Mouse (Mus musculus): ENCODE results near the gene Dglucy. TPM values are rescaled to one million over a fixed set of nuclear protein-coding genes. Genes with fewer than 3 reads are reported as not detected.
"Not testable (repeated sequence)": the region's sequence is repeated elsewhere in the genome, so short reads cannot be mapped to it uniquely, and the experiment has no call there.

Dglucy gene
- polyA plus RNA-seq, 1 experiment, result 5.2 TPM

DNA sequence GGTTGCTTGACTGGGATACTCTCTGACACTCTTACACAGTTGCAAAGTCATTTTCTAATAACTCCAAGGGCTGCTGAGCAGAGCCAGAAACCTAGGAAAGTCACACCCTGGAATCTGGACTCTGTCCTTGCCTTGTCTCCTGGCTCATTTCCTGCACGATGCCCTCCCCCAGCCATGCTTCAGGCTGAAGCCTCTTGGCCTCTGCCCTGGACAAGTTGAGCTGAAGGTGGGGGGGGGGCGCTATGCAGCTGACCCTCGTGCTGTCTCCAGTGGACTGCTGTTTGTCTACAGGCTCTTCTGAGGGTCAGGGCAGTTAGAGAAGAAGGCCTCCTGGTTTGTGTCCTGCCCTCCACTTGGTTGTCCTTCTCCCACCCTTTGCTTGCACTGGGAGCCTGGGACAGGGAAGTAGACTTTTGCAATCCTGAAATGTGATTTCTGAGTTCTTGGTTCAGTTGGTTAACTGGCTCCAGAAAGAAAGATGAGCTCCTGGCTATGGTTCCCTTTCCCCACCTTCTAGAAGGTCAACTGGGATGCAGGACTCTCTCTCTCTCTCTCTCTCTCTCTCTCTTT, 11.2 kb downstream of the Dglucy start:
- no peak overlapping the region for H3K27ac ChIP-seq (ENCODE audit: control insufficient read depth, insufficient read depth, low read depth, low read length, poor library complexity)
- H3K4me3 ChIP-seq (replicated peaks; ENCODE audit: control insufficient read depth, low read depth, low read length), result no peak overlapping the region
- 69% methylated on average over 3 of the region's 3 CpGs for WGBS
- peaks cover 1% of the 10 kb centered on the region; the same call in 1 of the 2 replicates for H3K4me1 ChIP-seq (ENCODE audit: control insufficient read depth, insufficient read depth, low read length)
- TF ChIP-seq POLR2A (IDR thresholded peaks at IDR 0.05; ENCODE audit: borderline replicate concordance, control insufficient read depth, low read depth, low read length), result no peak
- no peak for TF ChIP-seq CTCF (IDR thresholded peaks at IDR 0.05; ENCODE audit: control insufficient read depth, insufficient read depth, low read length)

DNA sequence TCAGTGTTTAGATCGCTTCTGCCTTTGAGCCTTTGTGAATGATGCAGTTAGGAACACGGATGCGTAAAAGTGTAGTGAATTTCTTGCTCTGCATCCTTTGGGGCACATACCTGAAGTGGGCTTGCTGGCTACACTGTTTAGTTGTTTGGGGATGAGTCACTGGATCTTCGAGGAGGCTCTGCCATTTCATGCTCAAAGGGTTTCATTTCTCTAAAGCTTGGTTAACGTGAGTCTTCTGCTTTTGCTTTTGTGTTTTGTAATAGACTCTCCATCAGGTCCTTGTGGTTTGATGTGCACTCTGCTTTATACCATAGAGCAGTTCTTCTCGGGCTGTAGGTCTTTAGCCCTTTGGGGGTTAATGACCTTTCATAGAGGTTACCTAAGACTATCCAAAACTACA, 12.6 kb downstream of the Dglucy start:
- WGBS, result 51% methylated on average over 6 of the region's 6 CpGs
- peaks cover 1% of the 10 kb centered on the region; the same call in 1 of the 2 replicates for H3K4me1 ChIP-seq (ENCODE audit: control insufficient read depth, insufficient read depth, low read length)
- H3K4me3 ChIP-seq (replicated peaks; ENCODE audit: control insufficient read depth, low read depth, low read length), result no peak overlapping the region
- TF ChIP-seq POLR2A (IDR thresholded peaks at IDR 0.05; ENCODE audit: borderline replicate concordance, control insufficient read depth, low read depth, low read length) (no peak), CTCF (IDR thresholded peaks at IDR 0.05; ENCODE audit: control insufficient read depth, insufficient read depth, low read length) (no peak)
- H3K27ac ChIP-seq (ENCODE audit: control insufficient read depth, insufficient read depth, low read depth, low read length, poor library complexity), result no peak overlapping the region

- Histone ChIP-seq H3K27ac (ENCODE audit: control insufficient read depth, insufficient read depth, low read depth, low read length, poor library complexity) (no peak overlapping the region), H3K4me1 (ENCODE audit: control insufficient read depth, insufficient read depth, low read length) (peaks cover 1% of the 10 kb centered on the region; the same call in 1 of the 2 replicates), H3K4me3 (replicated peaks; ENCODE audit: control insufficient read depth, low read depth, low read length) (no peak overlapping the region)
- no peak for TF ChIP-seq CTCF (IDR thresholded peaks at IDR 0.05; ENCODE audit: control insufficient read depth, insufficient read depth, low read length)
- WGBS, result 60% methylated on average over 7 of the region's 7 CpGs
These were observed 15.8 kb downstream of the Dglucy start for GRCm38 (mm10) chr12:100794450-100795230.

DNA sequence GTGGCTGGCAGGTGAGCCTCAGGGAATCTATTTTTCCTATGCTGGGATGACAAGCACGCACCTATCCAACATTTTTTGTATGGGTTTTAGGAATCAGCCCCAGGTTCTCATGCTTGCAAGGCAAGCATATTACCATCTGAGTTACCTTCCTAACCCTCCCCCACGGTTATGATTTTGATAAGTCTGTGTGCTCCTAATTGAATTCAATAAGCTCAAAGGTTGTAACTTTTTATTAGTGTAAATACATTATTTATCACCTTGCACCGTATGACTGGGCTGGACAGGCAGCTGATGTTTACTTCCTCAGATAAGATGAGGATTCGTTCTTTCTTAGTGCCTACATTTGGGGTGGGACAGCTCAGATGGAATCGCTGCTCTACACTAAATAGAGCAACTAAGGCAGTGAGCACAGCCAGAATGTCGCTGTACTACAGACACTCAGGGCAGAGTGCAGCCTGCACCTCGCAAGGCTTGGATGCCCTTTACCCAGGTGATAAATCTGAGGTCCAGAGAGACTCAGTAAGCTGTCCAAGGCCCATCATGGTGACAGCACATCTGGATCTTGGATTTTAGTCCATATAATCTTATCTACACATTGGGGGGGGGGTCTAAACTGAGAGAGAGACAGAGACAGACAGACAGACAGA, 16.7 kb downstream of the Dglucy start:
- WGBS, result 71% methylated on average over 7 of the region's 7 CpGs
- H3K4me1 ChIP-seq (ENCODE audit: control insufficient read depth, insufficient read depth, low read length), result peaks cover 1% of the 10 kb centered on the region; the same call in 1 of the 2 replicates
- no peak overlapping the region for H3K4me3 ChIP-seq (replicated peaks; ENCODE audit: control insufficient read depth, low read depth, low read length)
- TF ChIP-seq CTCF (IDR thresholded peaks at IDR 0.05; ENCODE audit: control insufficient read depth, insufficient read depth, low read length) (no peak), POLR2A (IDR thresholded peaks at IDR 0.05; ENCODE audit: borderline replicate concordance, control insufficient read depth, low read depth, low read length) (no peak)
- H3K27ac ChIP-seq (ENCODE audit: control insufficient read depth, insufficient read depth, low read depth, low read length, poor library complexity), result no peak overlapping the region

DNA sequence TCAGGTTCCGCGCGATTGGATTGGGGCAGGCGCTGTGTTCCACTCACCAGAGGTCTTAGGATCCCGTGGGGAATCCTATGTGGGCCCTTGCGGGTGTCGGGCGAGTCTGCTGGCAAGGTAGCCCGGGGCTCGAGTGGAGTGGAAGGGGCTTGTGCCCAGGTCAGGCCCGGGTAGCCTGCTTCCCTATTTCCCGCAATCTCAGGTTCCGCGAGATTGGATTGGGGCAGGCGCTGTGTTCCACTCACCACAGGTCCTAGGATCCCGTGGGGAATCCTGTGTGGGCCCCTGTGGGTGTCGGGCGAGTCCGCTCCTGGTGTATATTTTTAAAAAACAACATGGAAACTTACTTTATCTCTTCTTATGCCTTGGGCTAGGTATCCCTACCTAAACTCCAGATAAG, 24.5 kb downstream of the Dglucy start:
- not testable (repeated sequence) for H3K27ac ChIP-seq (ENCODE audit: control insufficient read depth, insufficient read depth, low read depth, low read length, poor library complexity); H3K4me3 ChIP-seq (replicated peaks; ENCODE audit: control insufficient read depth, low read depth, low read length); H3K4me1 ChIP-seq (ENCODE audit: control insufficient read depth, insufficient read depth, low read length)
- WGBS, result 91% methylated on average over 19 of the region's 19 CpGs

GRCm38 (mm10) chr12:100807280-100807679, 28.4 kb downstream of the Dglucy start:
- TF ChIP-seq CTCF (IDR thresholded peaks at IDR 0.05; ENCODE audit: control insufficient read depth, insufficient read depth, low read length), result no peak
- TF ChIP-seq POLR2A (IDR thresholded peaks at IDR 0.05; ENCODE audit: borderline replicate concordance, control insufficient read depth, low read depth, low read length), result no peak
- Histone ChIP-seq H3K4me3 (replicated peaks; ENCODE audit: control insufficient read depth, low read depth, low read length) (no peak overlapping the region), H3K4me1 (ENCODE audit: control insufficient read depth, insufficient read depth, low read length) (no peaks in the 10 kb centered on the region), H3K27ac (ENCODE audit: control insufficient read depth, insufficient read depth, low read depth, low read length, poor library complexity) (no peak overlapping the region)
- WGBS, result 22% methylated on average over 7 of the region's 7 CpGs

GRCm38 (mm10) chr12:100808609-100809280, 29.9 kb downstream of the Dglucy start:
- WGBS, result 78% methylated on average over 13 of the region's 13 CpGs
- no peak for TF ChIP-seq CTCF (IDR thresholded peaks at IDR 0.05; ENCODE audit: control insufficient read depth, insufficient read depth, low read length)
- Histone ChIP-seq H3K4me3 (replicated peaks; ENCODE audit: control insufficient read depth, low read depth, low read length) (no peak overlapping the region), H3K4me1 (ENCODE audit: control insufficient read depth, insufficient read depth, low read length) (no peaks in the 10 kb centered on the region; the same call in 1 of the 2 replicates), H3K27ac (ENCODE audit: control insufficient read depth, insufficient read depth, low read depth, low read length, poor library complexity) (no peak overlapping the region)

DNA sequence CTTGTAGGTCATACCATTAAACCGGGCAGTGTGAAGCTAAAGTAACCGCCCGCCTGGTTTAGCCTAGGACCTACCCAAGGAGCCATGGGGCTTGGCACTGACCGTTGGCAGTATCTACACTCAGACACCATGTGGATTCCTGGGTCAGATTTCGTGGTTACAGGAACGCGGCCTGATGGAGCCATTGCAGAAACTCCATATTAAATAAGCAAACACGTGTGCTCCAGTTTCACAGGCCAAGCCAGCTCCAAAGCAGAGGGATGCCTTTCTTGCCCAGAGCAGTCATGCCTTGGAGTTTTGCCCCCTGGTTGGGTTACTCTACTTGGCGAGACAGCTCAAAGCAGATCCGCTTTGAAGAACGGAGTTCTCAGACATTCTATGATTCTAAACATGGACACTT, 31.7 kb downstream of the Dglucy start:
- H3K4me1 ChIP-seq (ENCODE audit: control insufficient read depth, insufficient read depth, low read length), result no peaks in the 10 kb centered on the region; the same call in 1 of the 2 replicates
- no peak overlapping the region for H3K27ac ChIP-seq (ENCODE audit: control insufficient read depth, insufficient read depth, low read depth, low read length, poor library complexity)
- WGBS, result 87% methylated on average over 11 of the region's 11 CpGs
- no peak for TF ChIP-seq CTCF (IDR thresholded peaks at IDR 0.05; ENCODE audit: control insufficient read depth, insufficient read depth, low read length)
- no peak for TF ChIP-seq POLR2A (IDR thresholded peaks at IDR 0.05; ENCODE audit: borderline replicate concordance, control insufficient read depth, low read depth, low read length)
- no peak overlapping the region for H3K4me3 ChIP-seq (replicated peaks; ENCODE audit: control insufficient read depth, low read depth, low read length)

Data from bone marrow, adult 2 months (tissue).